Comparison of ENCODE assay signal across 9 mouse cellular contexts in the genomic region with DNA sequence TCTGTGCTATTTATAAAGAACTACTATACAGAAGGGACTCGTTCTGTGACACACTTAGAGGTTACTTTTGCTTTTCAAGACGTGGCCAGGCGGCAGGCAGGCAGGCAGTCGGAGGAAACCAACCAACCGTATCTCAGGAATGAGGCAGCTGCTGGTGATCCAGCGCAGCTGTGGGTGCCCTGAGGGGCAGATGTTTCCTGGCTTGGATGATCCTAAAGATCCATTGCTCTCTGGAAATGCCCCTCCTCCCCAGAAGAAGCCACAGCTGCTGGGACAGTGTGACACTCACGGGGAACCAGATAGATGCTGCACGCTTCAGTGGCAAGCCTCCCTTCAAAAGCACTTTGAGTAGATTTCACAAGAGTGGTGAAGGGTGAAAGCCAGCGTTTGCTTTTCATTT. TPM values are rescaled to one million over a fixed set of nuclear protein-coding genes. Genes with fewer than 3 reads are reported as not detected.
DNase-seq lines count a peak whose midpoint lies in the region; ATAC-seq and TF ChIP-seq lines count a peak whose summit lies in the region.
"Had no signal": no experiment of that assay in that cellular context is flagged by ENCODE, and none has a peak within 500 bp of the region (broad histone marks: within the 10 kb centered on the region; RNA-seq: fewer than 3 reads in every experiment).

No protein-coding gene starts in this region.

- no peak for TF ChIP-seq CTCF in lung, adult 2 months (IDR thresholded peaks at IDR 0.05; ENCODE audit: insufficient read depth, low read length)

- no peaks in the 10 kb centered on the region for H3K36me3 ChIP-seq in hindbrain, embryonic 12.5 days
- H3K36me3 ChIP-seq in lung, embryonic 15.5 days: no peaks in the 10 kb centered on the region
- H3K36me3 ChIP-seq in splenic B cell, adult 2 months (ENCODE audit: control insufficient read depth, insufficient read depth, low read length, poor library complexity, severe bottlenecking): no peaks in the 10 kb centered on the region

- H3K4me2 ChIP-seq in hindbrain, embryonic 12.5 days (replicated peaks): no peak overlapping the region; the same call in 1 of the 2 replicates
- no peak overlapping the region for H3K4me2 ChIP-seq in lung, embryonic 15.5 days

- TF ChIP-seq POLR2A in lung, adult 2 months (IDR thresholded peaks at IDR 0.05; ENCODE audit: borderline replicate concordance, extremely low read depth, low read depth, low read length): no peak

- intact Hi-C loops in left cerebral cortex, postnatal 36 days (cut with DNase I): no loop called here

- H3K4me1 ChIP-seq in lung, adult 2 months (ENCODE audit: control insufficient read depth, insufficient read depth, low read length): no peaks in the 10 kb centered on the region
- H3K4me1 ChIP-seq in hindbrain, embryonic 12.5 days: peaks cover 13% of the 10 kb centered on the region
- peaks cover 28% of the 10 kb centered on the region for H3K4me1 ChIP-seq in lung, embryonic 15.5 days

- H3K9ac ChIP-seq in hindbrain, embryonic 12.5 days: no peak overlapping the region
- H3K9ac ChIP-seq in lung, embryonic 15.5 days: no peak overlapping the region

- H3K4me3 ChIP-seq in lung, adult 2 months (replicated peaks; ENCODE audit: extremely low read depth, low read depth, low read length): no peak overlapping the region
- no peak overlapping the region for H3K4me3 ChIP-seq in hindbrain, embryonic 12.5 days
- H3K4me3 ChIP-seq in lung, embryonic 15.5 days: no peak overlapping the region

- no peaks in the 10 kb centered on the region for H3K9me3 ChIP-seq in hindbrain, embryonic 12.5 days (replicated peaks)
- H3K9me3 ChIP-seq in lung, embryonic 15.5 days: no peaks in the 10 kb centered on the region

- H3K27ac ChIP-seq in hindbrain, embryonic 12.5 days: no peak overlapping the region
- H3K27ac ChIP-seq in lung, embryonic 15.5 days: peak overlapping the region; percentile 91
- H3K27ac ChIP-seq: macrophage had no signal

- peak; percentile 60; the same call in 1 of the 2 replicates for ATAC-seq in hindbrain, embryonic 12.5 days (ENCODE audit: low FRiP score)
- peak; percentile 89 for ATAC-seq in lung, embryonic 15.5 days (ENCODE audit: borderline replicate concordance, extremely low read depth, low FRiP score, low TSS enrichment)

- 12% methylated on average over 9 of the region's 9 CpGs for WGBS in lung, adult 2 months
- 10% methylated on average over 9 of the region's 9 CpGs for WGBS in hindbrain, embryonic 12.5 days
- 3% methylated on average over 9 of the region's 9 CpGs for WGBS in lung, embryonic 15.5 days

- no peaks in the 10 kb centered on the region for H3K27me3 ChIP-seq in hindbrain, embryonic 12.5 days
- H3K27me3 ChIP-seq in lung, embryonic 15.5 days: no peaks in the 10 kb centered on the region
- no peaks in the 10 kb centered on the region for H3K27me3 ChIP-seq in splenic B cell, adult 2 months (ENCODE audit: control insufficient read depth, insufficient read depth, low read length, poor library complexity, severe bottlenecking)

- peak; percentile 61 to 71 for DNase-seq in lung, adult 18-20 months
- no peak for DNase-seq in lung, adult 2 months
- peak; percentile 37 for DNase-seq in splenic B cell, adult 2 months (ENCODE audit: low read depth, low spot score)
- DNase-seq in left cerebral cortex, adult 11 months (ENCODE audit: low spot score): no peak
- no peak for DNase-seq in MN1 (ENCODE audit: low spot score)
- DNase-seq in left cerebral cortex, postnatal 36 days (ENCODE audit: low spot score in 2 of 2): no peak

RNA-seq across cellular contexts. Expression of a gene that starts 18.9 kb away (rescaled TPM):
- polyA plus RNA-seq in lung, adult 2 months (2012; rRNA removed): 3.4 and 7.6 TPM in 2 replicates
- 0.14 and 0.38 TPM in 2 replicates for polyA plus RNA-seq in hindbrain, embryonic 12.5 days (2016; fragmentation: Nextera tagmentation; extraction: Ambion mirVana)
- polyA plus RNA-seq in lung, embryonic 15.5 days (2015; fragmentation: Nextera tagmentation; extraction: Ambion mirVana): 5.5 and 6.7 TPM in 2 replicates
- total RNA-seq in left cerebral cortex, postnatal 36 days (2021): under 1 TPM; 0.39 to 0.52 TPM

RNA-seq across cellular contexts. Expression of a gene that starts 27.9 kb away (rescaled TPM):
- polyA plus RNA-seq in lung, adult 2 months (2012; rRNA removed): 34.1 and 47.6 TPM in 2 replicates
- 86.5 and 93.0 TPM in 2 replicates for polyA plus RNA-seq in hindbrain, embryonic 12.5 days (2016; fragmentation: Nextera tagmentation; extraction: Ambion mirVana)
- polyA plus RNA-seq in lung, embryonic 15.5 days (2015; fragmentation: Nextera tagmentation; extraction: Ambion mirVana): 73.0 and 79.0 TPM in 2 replicates
- 10 to 100 TPM; 71.8 to 83.1 TPM for total RNA-seq in left cerebral cortex, postnatal 36 days (2021)

RNA-seq across cellular contexts. Expression of a gene that starts 42.0 kb away (rescaled TPM):
- 22.4 and 23.1 TPM in 2 replicates for polyA plus RNA-seq in lung, adult 2 months (2012; rRNA removed)
- 37.3 and 37.5 TPM in 2 replicates for polyA plus RNA-seq in hindbrain, embryonic 12.5 days (2016; fragmentation: Nextera tagmentation; extraction: Ambion mirVana)
- 43.2 and 43.4 TPM in 2 replicates for polyA plus RNA-seq in lung, embryonic 15.5 days (2015; fragmentation: Nextera tagmentation; extraction: Ambion mirVana)
- total RNA-seq in left cerebral cortex, postnatal 36 days (2021): 10 to 100 TPM; 21.3 to 22.5 TPM

RNA-seq across cellular contexts. Expression of a gene that starts 42.1 kb away (rescaled TPM):
- 1.0 and 2.0 TPM in 2 replicates for polyA plus RNA-seq in lung, adult 2 months (2012; rRNA removed)
- polyA plus RNA-seq in hindbrain, embryonic 12.5 days (2016; fragmentation: Nextera tagmentation; extraction: Ambion mirVana): 78.8 and 85.6 TPM in 2 replicates
- 130 and 138 TPM in 2 replicates for polyA plus RNA-seq in lung, embryonic 15.5 days (2015; fragmentation: Nextera tagmentation; extraction: Ambion mirVana)
- total RNA-seq in left cerebral cortex, postnatal 36 days (2021): 1 to 10 TPM; 1.1 to 1.3 TPM

RNA-seq across cellular contexts. Expression of a gene that starts 45.9 kb away (rescaled TPM):
- polyA plus RNA-seq in lung, adult 2 months (2012; rRNA removed): 0.06 TPM in 1 of 2 replicates, not detected in the other
- polyA plus RNA-seq in hindbrain, embryonic 12.5 days (2016; fragmentation: Nextera tagmentation; extraction: Ambion mirVana): 2.2 and 2.5 TPM in 2 replicates
- 1.5 and 1.7 TPM in 2 replicates for polyA plus RNA-seq in lung, embryonic 15.5 days (2015; fragmentation: Nextera tagmentation; extraction: Ambion mirVana)
- not detected for total RNA-seq in left cerebral cortex, postnatal 36 days (2021)
- polyA plus RNA-seq: macrophage had no signal

Comparison
In these comparisons a context has a peak if more than half of its experiments do, and no peak if none do; other contexts are left out.
1. DNase-seq: peak in lung, adult 18-20 months (2 of 2) and splenic B cell, adult 2 months (single experiment); none in lung, adult 2 months (single experiment), left cerebral cortex, adult 11 months (single experiment), MN1 (single experiment) and left cerebral cortex, postnatal 36 days (0 of 2).